Mouse (Mus musculus) neural tube, embryonic 12.5 days (tissue): ENCODE measurements at regions not wholly inside any gene's neighbourhood (a gene's known extent, or its start where the extent isn't known, plus 50 kb on each side); places are given as distances from the start of the nearest gene placed in this dataset.

Experiments used
- ATAC-seq: fragments of 200-750 bp; cut with Nextera tagmentation; 2 replicates; pipeline ENCODE4 v1.8.0; 2017; ENCODE audit warnings: low read depth, mild to moderate bottlenecking, moderate TSS enrichment, moderate library complexity; ENCODE audit not compliant: low FRiP score
- H3K27ac ChIP-seq: fragments of 300-500 bp; sonication (generic); 2 replicates; pipeline ENCODE4 v1.5.1; 2016
- H3K27me3 ChIP-seq: fragments of 300-500 bp; sonication (generic); replicated peaks from 2 replicates; pipeline ENCODE4 v1.6.1; 2016; ENCODE audit warnings: mild to moderate bottlenecking
- H3K36me3 ChIP-seq: fragments of 300-500 bp; sonication (generic); 2 replicates; pipeline ENCODE4 v1.6.1; 2016; ENCODE audit warnings: mild to moderate bottlenecking
- H3K4me1 ChIP-seq: fragments of 300-500 bp; sonication (generic); 2 replicates; pipeline ENCODE4 v1.6.1; 2016
- H3K4me2 ChIP-seq: fragments of 300-500 bp; sonication (generic); replicated peaks from 2 replicates; pipeline ENCODE4 v1.6.1; 2016; ENCODE audit warnings: mild to moderate bottlenecking
- H3K4me3 ChIP-seq: fragments of 300-500 bp; sonication (generic); 2 replicates; pipeline ENCODE4 v1.5.1; 2016
- H3K9ac ChIP-seq: fragments of 300-500 bp; sonication (generic); 2 replicates; pipeline ENCODE4 v1.6.1; 2016; ENCODE audit warnings: mild to moderate bottlenecking
- H3K9me3 ChIP-seq: fragments of 300-500 bp; sonication (generic); 2 replicates; pipeline ENCODE4 v1.6.1; 2016; ENCODE audit warnings: mild to moderate bottlenecking
- WGBS: fragments of 180-500 bp; shearing (Covaris S2); methylation state at CpG from one replicate; pipeline ENCODE4 v1.1.7; 2016; 5-methylcytosine and 5-hydroxymethylcytosine counted together

DNA sequence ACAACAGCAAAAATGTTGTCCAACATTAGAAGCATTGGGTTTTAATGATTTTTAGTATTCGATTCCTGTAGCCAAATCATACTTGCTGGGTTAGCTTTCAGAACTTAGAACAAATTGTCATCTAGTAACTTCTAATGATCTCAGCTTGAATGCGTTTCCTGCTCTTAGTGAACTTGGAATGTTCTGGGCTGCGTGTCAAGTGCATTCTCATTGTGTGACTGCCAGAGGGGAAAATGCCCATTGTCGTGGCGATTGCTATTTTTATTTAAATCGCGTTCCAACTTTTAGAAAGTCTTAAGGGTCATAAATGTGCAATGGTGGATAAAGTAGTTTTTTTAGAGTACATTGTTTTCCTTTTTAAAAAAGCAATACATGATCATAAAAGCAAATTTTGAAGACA lies 448.7 kb downstream of the Tns3 start:
- 67% methylated on average over 7 of the region's 7 CpGs for WGBS

DNA sequence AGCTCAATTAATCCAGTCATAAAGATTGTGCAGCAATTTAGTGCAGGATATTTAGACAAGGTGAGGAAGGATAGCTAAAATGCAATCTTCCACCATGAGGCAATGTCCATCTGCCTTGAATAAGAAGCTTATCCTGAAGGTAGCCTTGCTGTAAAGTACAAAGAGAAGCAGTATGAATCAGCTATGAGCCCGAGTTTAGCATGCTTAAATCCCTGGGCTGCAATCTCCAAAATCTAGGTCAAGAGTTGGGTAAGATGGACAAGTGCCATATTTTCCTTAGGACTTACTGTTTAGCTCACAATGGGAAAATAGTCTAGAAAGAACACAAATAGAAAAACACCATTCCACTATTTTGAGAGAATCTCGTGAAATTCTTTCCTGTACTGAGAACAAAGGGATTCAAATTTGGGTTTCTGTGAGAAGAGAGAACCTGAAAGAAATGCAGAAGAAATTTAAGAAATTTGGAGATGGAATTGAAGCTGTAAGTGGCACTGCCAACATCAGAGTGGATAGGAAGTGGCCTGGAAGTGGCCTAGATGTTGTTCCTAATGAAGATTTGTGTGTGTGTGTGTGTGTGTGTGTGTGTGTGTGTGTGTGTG lies 449.9 kb downstream of the Tns3 start:
- ATAC-seq, result no peak
- Histone ChIP-seq H3K9ac (no peak overlapping the region), H3K9me3 (no peaks in the 10 kb centered on the region), H3K27me3 (no peaks in the 10 kb centered on the region), H3K27ac (no peak overlapping the region), H3K4me2 (no peak overlapping the region), H3K4me1 (no peaks in the 10 kb centered on the region), H3K36me3 (no peaks in the 10 kb centered on the region), H3K4me3 (no peak overlapping the region)
- 78% methylated on average over 2 of the region's 2 CpGs for WGBS

More for the DNA sequence above, 448.7 kb downstream of the Tns3 start:
- Histone ChIP-seq H3K27ac (no peak overlapping the region), H3K4me3 (no peak overlapping the region), H3K36me3 (no peaks in the 10 kb centered on the region), H3K4me2 (no peak overlapping the region), H3K9ac (no peak overlapping the region), H3K4me1 (no peaks in the 10 kb centered on the region), H3K27me3 (no peaks in the 10 kb centered on the region), H3K9me3 (no peaks in the 10 kb centered on the region)
- no peak for ATAC-seq

DNA sequence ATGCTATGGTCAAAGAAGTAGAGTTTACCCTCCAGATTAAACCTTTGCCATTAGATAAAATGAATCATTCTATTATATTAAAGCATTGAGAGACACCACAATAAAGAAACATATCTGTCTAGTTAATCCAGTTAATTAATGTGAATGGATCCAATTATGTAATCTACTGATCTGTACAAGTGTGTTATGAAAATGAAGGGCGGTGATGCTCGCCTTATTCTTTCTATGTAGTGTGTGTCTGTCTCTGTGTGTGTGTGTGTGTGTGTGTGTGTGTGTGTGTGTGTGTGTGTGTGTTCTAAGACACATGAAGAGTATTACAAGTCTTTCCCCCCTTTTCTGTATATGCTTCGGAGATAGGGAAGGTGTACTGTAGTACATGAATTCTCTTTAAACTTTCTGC lies 451.2 kb downstream of the Tns3 start:
- H3K4me3 ChIP-seq, result no peak overlapping the region
- H3K4me1 ChIP-seq, result no peaks in the 10 kb centered on the region
- no peaks in the 10 kb centered on the region for H3K9me3 ChIP-seq
- H3K4me2 ChIP-seq, result no peak overlapping the region
- no peak overlapping the region for H3K27ac ChIP-seq
- no peaks in the 10 kb centered on the region for H3K27me3 ChIP-seq
- H3K9ac ChIP-seq, result no peak overlapping the region
- ATAC-seq, result no peak
- WGBS, result 96% methylated on average over 3 of the region's 3 CpGs
- no peaks in the 10 kb centered on the region for H3K36me3 ChIP-seq

DNA sequence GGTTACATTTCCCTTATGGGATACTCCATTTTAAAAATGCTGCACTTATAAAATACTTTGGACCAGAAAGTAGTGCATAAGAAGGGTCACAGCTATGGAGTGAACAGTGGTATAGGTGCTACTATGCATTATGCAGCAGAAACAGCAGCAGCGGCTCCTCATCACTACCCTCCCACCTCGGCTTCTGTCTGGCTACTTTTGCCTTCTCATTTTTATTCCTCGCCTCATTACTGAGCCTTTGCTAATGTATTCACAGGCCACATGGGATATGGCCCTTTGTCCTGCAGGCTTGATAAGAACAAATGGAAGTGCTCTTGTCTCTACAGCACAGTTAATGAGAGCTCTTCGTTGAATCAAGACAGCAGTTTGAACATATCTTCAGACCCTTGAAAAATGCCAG lies 451.6 kb downstream of the Tns3 start:
- H3K9me3 ChIP-seq, result no peaks in the 10 kb centered on the region
- H3K4me3 ChIP-seq, result no peak overlapping the region
- peak; percentile 61 for ATAC-seq
- no peaks in the 10 kb centered on the region for H3K27me3 ChIP-seq
- H3K27ac ChIP-seq, result no peak overlapping the region
- no peaks in the 10 kb centered on the region for H3K4me1 ChIP-seq
- no peaks in the 10 kb centered on the region for H3K36me3 ChIP-seq
- 67% methylated on average over 4 of the region's 4 CpGs for WGBS
- H3K4me2 ChIP-seq, result no peak overlapping the region
- no peak overlapping the region for H3K9ac ChIP-seq

DNA sequence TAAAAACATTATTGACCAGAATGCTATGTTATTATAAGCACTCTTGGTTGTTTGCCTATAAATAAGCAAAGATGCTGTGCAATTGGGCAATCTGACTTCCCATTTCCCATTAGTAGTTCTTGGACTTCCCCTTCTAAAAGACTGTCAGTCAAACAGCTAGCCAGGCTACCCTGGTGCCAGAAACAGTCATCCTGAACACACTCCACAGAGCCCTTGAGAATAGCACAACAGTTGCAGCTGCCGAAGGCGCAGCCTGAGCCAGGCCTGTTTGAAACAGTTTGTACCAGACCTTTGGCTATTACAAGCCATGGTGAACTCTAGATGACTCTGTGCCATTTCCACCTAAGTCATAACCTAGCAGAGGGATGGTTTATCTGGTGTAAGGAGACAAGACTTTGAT lies 455.3 kb downstream of the Tns3 start:
- H3K4me3 ChIP-seq, result no peak overlapping the region
- no peaks in the 10 kb centered on the region for H3K36me3 ChIP-seq
- H3K9me3 ChIP-seq, result no peaks in the 10 kb centered on the region
- H3K4me1 ChIP-seq, result no peaks in the 10 kb centered on the region
- H3K27ac ChIP-seq, result no peak overlapping the region
- H3K27me3 ChIP-seq, result no peaks in the 10 kb centered on the region
- H3K9ac ChIP-seq, result no peak overlapping the region
- no peak overlapping the region for H3K4me2 ChIP-seq
- ATAC-seq, result no peak
- WGBS, result 92% methylated on average over 2 of the region's 2 CpGs

DNA sequence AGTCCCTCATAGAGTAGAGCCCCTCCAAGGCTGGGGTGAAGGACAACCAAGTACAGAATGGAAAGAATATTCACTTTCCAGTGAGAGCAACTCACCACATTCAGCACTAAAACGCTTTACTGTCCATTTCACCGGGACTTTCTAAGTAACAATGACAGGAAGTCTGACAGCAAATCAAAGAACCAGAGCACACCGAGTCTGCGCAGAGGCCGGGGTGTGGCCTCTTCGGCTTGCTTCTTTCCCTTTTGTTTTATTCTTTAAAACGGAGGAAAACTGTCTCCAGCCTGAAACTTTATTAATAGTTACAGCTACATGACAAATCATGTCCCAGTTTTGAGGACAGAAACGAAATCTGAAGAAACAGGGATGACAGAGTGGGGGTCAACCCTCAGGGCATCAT lies 465.0 kb downstream of the Tns3 start:
- H3K27ac ChIP-seq, result no peak overlapping the region
- no peak overlapping the region for H3K4me3 ChIP-seq
- H3K9me3 ChIP-seq, result no peaks in the 10 kb centered on the region
- no peaks in the 10 kb centered on the region for H3K4me1 ChIP-seq
- H3K9ac ChIP-seq, result no peak overlapping the region
- no peak overlapping the region for H3K4me2 ChIP-seq
- 84% methylated on average over 8 of the region's 8 CpGs for WGBS
- no peaks in the 10 kb centered on the region for H3K27me3 ChIP-seq
- no peaks in the 10 kb centered on the region for H3K36me3 ChIP-seq
- no peak for ATAC-seq
